Mouse (Mus musculus): ENCODE measurements at regions not wholly inside any gene's neighbourhood (a gene's known extent, or its start where the extent isn't known, plus 50 kb on each side); places are given as distances from the start of the nearest gene placed in this dataset.

- no peak for TF ChIP-seq POLR2A (IDR thresholded peaks at IDR 0.05; ENCODE audit: insufficient read depth, low read length)
- no peak for TF ChIP-seq CTCF (IDR thresholded peaks at IDR 0.05; ENCODE audit: low read depth, low read length)
Measured at GRCm38 (mm10) chr5:39325399-39325798, 429.9 kb downstream of the Hs3st1 start.

Data from ES-Bruce4 (cell line).